Mouse (Mus musculus): Measurements from ENCODE around the gene Smok2a.
"Not testable (repeated sequence)": the region's sequence is repeated elsewhere in the genome, so short reads cannot be mapped to it uniquely, and the experiment has no call there.

GRCm38 (mm10) chr17:13174029-13174428, 47.0 kb upstream of the Smok2a start:
- TF ChIP-seq CTCF, EP300 (IDR thresholded peaks at IDR 0.05; ENCODE audit: low read depth): not testable (repeated sequence)

All from liver, embryonic 14.5 days (tissue).